Mouse (Mus musculus) heart, adult 18-20 months (tissue): Measurements from ENCODE around the gene Hagh. TPM values are rescaled to one million over a fixed set of nuclear protein-coding genes. Genes with fewer than 3 reads are reported as not detected.

Experiments used
- DNase-seq, 2 experiments: peaks; one replicate each; pipeline ENCODE4 v3.0.0; 2021 to 2022; ENCODE audit warnings: mixed read lengths in 1 of 2
- total RNA-seq, 2 experiments: library from RNA; stranded (reverse); gene quantifications; 2 replicates each; pipeline ENCODE4 v1.2.3; 2021

Gene Hagh
- total RNA-seq, 2 experiments from 2014 or later: 86.0 to 91.0 TPM

DNA sequence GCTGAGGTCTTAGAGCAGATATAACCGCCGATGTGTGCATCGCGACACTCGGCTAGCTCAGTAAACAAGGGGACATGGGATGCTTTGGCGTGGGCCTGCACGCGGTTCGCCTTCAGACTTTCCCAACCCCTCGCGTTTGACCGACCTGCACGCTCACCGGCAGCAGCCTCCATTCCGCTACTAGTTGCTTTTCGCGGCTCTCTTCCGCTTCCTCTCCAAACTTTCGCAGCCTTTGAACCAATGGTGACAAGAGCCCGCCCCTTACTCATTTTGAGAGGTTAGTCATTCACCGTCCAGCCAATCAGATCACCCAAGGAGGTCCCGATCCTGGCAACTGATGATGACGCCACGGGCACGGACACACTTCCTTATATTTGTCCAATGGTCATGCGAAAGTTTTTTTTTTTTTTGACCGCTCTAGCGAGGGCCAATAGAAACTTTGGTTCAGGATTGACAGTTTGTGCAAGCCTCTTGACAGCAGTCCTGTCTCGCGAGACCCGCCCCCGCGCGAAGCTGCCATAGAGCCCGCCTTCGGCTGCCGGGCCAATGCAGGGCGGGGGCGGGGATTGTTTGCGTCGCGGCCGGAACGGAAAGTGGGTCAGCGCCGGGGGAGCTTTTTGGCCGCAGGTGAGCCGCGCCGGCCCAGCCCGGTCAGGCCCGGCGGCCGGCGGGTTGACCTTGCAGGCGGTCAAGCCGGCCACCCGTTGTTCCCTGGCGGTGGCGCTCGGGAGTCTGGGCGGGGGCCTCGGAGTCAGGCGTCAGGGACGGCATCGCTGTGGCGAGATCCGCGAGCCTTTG is 46.4 kb downstream of the Hagh start, which contains the start of the genes Nubp2 and Spsb3:
Gene Nubp2 (minus strand): TSS at position 216 of the 798 bp plus-strand sequence.
Gene Spsb3 (plus strand): TSS at position 510 of the 798 bp plus-strand sequence.
- peak; percentile 98 to 100 for DNase-seq

DNA sequence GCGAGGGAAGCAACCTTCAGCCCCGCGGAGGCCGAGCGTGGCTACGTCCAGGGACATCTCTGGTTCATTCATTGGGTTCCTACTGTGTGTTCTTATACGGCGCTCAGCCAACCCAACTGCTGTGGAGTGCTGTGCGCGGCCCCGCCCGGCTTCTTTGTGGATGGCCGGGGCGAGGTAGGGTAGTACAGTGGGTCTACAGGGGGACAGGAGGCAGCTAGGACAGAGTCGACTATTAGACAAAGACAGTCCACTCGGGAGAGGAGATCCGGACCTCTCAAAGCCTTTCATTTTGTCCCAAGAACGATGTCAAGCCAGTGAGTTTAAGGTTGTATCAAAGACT is 47.0 kb downstream of the Hagh start:
- no peak for DNase-seq

DNA sequence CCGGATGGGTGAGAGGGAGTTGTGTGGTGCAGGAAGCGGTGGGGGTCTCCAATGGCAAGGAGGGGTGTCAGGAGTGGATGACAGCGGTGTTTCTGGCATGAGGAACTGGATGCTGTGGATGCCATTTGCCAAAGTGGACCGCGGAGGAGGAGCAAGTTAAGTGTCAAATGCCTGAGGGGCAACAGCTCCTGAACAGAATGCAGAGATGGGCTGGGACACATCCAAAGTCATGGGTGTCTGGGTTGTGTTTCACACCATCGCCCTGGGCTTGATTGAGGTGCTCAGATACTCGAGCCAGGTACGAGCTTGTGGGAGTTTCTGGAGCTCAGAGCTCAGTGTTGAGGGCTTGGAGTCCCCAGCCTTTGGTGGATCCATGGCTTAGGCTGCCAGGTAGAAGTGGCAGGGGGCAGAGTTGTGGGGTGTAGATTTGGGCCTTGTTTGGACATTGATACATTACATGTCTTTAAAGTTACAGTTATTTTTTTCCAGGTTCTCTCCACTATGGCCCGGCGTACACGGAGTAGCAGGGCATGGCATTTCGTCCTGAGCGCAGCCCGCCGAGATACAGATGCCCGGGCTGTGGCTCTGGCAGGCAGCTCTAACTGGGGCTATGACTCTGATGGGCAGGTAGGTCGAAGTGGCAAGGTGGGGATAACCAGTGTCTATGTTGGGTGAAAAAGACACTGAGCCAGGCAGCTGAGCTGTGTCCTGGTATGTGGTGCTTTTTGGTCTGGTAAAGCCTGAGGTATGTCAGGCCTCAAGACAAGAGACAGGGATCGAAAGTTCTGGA is 47.5 kb downstream of the Hagh start:
- peak in 1 of 2 experiments; percentile 44 for DNase-seq

DNA sequence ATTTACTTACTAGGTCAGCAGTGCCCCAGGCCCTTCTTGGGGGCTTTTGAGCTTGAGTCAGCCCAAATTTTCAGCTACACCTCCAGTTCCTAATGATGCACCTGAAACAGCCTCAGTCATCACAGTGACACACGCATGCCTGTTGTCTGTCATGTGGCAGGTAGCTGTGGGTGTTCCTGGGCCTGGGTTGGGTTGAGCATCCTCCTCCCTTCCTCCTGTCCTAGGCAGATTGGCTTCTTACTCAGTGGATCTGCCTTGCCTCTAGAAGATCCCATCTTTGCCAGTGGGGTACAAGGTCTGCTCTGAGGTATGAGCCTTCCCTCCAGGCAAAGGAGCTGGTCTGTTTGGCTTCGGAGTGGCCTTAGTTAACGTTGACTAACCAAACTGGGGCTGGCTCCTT is 48.9 kb downstream of the Hagh start:
- DNase-seq: no peak

DNA sequence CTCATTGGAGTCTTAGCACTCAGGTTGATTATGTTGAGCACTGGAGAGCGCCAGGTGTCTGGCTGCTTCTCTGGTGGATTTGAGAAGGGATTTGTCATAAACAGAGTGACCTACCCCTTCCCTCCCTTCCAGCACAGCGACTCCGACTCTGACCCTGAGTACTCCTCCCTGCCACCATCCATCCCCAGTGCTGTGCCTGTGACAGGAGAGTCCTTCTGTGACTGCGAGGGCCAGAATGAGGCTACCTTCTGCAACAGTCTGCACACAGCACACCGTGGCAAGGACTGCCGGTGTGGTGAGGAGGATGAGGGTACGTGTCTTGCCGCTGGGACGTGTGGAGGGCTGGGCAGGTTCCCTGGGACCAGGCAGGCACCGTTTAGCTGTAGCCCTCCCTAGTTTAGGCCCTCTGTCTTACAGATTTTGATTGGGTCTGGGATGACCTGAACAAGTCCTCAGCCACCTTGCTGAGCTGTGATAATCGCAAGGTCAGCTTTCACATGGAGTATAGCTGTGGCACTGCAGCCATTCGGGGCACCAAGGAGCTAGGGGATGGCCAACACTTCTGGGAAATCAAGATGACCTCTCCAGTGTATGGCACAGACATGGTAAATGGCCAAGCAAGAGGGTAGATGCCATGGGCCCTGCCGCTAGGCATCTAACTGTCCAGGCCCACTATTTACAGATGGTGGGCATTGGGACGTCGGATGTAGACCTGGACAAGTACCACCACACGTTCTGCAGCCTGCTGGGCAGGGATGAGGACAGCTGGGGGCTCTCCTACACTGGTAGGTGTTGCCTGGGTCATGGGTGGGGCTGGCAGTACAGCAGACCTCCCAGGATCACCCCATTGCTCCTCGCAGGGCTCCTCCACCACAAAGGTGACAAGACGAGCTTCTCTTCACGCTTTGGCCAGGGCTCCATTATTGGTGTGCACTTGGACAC is 50.5 kb downstream of the Hagh start:
- no peak for DNase-seq

DNA sequence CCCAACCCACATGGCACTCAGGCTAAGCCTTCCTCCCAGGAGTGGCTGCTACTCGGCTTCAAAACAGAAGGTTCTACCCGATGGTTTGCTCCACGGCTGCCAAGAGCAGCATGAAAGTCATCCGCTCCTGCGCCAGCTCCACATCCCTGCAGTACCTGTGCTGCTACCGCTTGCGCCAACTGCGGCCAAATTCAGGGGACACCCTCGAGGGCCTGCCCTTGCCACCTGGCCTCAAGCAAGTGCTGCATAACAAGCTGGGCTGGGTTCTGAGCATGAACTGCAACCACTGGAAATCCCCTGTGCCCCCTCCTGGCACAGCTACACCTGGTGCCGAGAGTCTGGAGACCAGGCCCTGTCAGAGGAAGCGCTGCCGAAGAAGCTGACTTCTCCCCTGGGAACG is 51.4 kb downstream of the Hagh start:
- no peak for DNase-seq

DNA sequence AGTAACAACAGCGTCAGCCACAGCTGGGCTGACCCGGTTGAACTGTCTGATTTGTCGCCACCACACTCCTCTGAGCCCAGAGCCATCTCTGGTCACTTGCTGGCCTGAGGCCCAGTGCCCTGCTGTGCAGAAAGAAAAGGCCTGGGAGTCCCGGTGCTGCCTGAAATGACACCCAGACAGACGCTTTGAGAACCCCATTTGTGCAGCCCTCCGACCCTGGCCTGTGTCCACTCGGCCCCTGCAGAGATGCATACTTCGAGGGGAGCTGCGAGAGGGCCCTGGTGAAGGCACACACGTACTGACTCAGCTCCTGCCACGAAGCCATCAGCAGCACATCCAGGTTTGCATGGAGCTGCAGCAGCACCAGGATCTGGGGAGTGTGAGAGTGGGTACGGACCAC is 52.8 kb downstream of the Hagh start:
- peak in 1 of 2 experiments; percentile 14 for DNase-seq

DNA sequence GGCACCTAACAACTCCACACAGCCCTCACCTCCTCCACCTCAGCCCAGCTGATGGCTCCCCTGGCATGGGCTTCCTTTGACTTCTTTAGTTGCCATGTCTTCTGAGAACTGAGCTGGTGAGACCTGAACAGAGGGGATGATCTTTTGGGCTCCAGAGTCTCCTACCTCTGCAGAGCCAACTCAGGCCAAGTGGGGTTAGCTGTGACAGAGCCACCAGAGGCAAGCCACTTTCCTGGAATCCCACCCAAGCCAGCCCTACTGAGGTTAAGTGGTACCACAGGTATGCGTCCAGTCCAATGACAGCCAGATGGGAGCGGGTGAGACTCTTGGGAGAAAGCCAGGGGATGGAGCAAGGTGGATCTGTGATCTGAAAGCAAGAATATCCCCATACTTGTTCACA is 53.3 kb downstream of the Hagh start:
- no peak for DNase-seq

DNA sequence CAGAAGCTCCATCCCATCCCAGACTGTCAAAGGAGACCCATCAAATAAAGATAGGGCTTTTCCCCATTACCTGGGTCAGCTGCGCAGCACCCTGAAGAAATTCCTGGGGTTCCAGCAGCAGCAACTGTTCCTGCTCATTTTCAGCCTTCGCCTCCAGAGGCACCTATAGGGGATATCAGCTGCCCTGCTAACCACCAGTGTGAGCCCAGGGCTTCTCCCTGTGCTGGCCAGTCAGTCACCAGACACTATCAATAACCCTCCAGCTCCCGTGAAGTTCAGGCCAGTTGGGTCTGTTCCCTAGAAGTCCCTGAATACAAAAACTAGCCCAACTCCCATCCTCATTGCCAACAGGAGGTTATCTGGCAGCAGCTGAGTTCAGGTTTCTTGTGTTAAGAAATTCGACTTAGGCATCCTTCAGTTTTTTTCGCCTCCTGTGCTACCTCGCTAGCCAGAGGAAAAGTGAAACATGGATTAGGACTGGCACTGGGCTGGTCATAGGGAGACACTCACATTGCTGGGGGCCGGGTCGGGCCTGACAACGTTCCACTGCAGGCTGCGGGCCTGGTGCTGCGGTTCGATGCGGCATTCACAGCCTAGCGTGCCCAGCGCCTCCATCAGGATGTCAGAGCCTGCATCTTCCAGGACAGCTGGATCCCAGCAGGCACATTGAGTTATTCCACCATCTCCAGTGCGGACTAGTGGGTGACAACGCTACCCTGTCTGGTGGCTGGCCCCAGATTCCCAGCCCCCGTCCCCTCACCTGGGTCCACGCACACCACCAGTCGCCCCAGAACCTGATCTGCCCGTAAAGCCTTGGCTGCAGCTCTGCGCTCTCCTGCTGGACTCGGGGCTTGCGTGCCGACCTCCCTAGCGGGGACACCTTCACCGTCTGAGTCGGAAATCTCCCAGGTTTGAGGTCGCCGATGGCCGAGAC is 54.4 kb downstream of the Hagh start:
- no peak for DNase-seq

DNA sequence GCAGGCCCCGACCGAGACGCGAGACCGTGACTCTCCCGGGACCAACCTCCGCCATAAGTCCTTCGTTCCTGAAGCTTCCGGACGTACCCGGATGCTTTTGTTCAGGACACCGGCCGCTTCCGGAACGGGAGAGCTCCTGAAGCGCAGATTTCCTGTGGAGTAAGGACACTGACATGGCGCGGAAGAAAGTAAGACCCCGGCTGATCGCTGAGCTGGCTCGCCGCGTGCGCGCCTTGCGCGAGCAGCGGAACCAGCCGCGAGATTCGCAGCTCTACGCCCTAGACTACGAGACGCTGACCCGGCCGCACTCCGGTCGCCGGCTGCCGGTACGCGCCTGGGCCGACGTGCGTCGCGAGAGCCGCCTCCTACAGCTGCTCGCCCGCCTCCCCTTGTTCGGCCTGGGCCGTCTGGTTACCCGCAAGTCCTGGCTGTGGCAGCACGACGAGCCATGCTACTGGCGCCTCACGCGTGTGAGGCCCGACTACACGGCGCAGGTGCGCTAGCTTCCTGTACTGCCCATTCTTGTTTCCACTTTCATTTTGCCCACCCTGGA is 55.1 kb downstream of the Hagh start, which contains the start of the genes Eme2 and Mrps34:
Gene Eme2 (minus strand): TSS at position 93 of the 553 bp plus-strand sequence.
Gene Mrps34 (plus strand): TSS at position 122 of the 553 bp plus-strand sequence.
- DNase-seq: peak; percentile 89 to 91

DNA sequence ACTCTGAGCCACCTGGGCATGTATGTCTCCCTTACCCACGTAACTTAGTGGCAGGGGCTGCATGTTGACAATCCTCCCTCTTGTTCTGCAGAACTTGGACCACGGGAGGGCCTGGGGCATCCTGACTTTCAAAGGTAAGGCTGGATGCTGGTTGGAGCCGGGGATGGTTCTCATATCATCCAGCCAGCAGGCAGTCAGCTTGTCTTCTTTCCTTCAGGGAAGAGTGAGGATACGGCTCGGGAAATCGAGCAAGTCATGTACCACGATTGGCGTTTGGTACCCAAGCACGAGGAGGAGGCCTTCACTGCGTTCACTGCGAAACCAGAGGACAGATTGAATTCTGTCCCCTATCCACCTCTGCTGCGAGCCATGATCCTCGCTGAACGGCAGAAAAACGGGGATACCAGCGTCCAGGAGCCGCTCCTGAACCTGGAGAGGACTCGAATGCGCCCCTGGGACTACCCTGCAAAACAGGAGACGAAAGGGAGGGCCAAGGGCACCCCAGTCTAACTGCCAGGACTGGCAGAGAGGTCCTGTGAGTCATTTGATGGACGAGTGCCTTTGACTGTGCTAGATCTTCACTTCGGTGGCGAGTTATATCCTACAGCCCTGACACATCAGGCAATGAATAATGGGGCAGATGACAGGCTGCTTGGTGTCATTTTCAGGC is 55.8 kb downstream of the Hagh start:
- DNase-seq: peak in 1 of 2 experiments; percentile 43

DNA sequence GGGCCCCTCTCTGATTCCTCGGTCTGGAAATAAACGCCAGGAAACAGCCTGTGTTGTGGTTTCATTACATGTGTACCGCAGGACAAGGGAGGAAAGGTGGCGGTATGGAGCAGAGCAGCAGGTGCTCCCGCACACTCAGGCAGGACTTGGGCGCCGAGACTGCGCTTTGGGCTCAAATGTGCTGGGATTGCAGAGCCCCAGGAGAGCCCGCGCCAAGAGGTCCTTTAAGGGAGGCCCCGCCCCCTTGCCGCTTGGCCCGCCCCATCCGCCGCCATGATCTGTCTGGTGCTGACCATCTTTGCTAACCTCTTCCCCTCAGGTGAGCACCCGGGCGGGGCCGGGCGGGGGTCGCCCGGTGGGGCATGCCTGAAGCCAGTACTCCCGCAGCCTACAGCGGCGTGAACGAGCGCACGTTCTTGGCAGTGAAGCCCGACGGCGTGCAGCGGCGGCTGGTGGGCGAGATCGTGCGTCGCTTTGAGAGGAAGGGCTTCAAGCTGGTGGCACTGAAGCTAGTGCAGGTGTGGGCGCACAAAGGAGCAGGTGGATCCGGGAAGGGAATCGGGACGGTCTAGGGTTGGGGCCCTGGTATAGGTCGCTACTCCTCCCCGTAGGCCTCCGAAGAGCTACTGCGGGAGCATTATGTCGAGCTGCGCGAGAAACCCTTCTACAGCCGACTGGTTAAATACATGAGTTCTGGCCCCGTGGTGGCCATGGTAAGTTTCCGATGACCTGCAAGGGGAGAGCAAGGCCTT is 56.5 kb downstream of the Hagh start, which contains the start of gene Nme3:
Gene Nme3 (plus strand): TSS at position 260 of the 752 bp plus-strand sequence.
- DNase-seq: peak; percentile 74 to 84

DNA sequence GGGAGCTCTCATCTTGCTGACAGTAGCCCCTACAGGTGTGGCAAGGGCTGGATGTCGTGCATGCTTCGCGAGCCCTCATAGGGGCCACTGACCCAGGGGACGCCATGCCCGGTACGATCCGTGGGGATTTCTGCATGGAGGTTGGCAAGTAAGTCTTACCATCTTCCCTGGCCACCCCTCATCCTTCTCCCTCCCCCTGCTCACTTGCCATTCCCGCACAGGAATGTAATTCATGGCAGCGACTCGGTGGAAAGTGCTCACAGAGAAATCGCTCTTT is 57.0 kb downstream of the Hagh start:
- no peak for DNase-seq

DNA sequence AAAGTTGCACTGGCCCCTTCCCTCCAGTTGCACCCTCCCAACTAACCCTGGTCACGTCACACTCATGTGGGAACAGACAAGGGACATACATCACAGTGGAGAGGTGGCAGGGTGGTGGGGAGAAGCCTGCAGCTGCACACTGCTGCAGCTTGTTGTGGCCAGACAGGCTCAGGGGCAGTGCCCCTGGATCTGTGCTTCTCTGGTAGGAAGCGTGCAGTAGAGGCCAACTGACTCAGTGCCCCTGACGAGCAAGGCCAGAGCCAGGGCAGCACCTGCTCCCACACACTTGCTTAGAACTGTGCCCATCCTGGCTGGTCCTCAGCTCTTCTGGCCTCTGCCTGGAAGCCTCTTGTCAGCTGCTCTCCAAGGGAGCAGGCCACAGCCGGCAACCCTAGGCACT is 57.7 kb downstream of the Hagh start:
- DNase-seq: no peak

DNA sequence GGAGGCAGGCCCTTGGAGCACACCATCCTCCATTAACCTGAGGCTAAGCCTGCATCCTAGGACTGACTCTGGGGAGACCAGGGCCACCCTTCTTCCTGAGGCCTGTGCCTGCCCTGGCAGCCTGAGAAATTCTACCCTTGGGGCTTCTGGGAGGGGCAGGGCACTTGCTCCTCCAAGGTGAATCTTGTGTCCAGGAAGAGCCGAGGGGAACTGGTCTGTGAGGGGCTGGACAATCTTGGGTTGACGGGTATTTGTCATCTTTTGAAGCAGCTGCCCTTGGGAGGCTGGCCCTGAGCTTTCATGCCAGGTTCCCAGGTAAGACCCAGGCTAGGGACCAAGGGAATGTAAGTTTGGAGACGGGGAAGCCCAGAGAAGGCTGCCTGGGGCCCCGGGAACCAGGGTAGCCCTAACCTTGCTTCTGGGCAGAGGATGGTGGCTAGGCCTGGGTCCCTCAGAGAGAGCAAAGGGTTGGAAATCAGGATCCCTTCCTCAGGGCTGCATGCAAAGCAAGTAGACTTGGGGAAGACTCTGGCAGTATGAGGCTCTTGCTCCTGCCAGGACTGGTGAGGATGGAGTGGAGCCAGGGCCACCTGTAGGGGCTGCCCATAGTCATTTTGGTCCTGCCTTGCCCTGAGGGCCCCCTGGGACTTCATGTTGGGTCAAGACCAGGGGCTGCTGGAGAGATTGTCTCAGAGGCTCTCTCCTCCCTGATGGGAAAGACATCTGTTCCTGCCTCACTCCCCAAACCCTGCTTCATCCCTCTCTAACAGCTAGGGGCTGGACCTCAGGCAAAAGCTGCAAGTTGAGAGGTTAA is 58.3 kb downstream of the Hagh start:
- DNase-seq: no peak

DNA sequence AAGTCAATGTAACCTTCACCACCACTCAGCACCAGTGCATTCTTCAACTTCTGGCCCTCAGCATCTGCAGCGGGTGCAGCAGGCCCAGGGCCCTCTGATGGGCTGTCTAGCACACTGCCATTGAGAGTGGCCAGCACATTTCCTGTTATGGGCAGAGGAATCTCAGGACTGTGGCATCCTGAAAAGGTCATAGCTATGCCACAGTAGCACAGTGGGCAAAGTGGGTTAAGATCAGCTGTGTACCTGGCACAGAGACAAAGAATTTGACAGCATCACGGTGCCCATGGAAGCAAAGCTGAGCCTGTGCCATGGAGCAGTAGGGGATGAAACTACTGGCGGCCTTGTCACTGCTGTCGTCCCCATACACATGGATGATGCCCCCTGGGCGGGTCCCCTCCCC is 59.2 kb downstream of the Hagh start:
- peak; percentile 62 to 79 for DNase-seq

DNA sequence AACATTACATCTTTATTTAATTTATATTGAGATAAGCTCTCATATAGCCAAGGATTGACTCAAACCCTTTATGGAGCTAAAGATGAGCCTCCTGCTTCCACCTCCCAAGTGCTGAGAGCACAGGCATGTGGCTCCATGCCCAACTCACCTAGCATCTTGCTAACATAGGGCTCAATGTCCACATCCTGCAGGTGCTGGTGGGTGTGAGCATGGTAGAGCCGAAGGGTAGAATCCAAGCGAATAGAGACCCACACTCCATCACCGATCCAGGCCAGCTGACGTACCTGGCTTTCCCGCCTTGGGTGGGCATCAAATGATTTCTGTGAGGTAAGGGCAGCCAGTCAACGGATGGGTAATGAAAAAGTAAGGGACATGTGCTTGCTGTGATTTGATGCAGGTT is 60.1 kb downstream of the Hagh start:
- no peak for DNase-seq

DNA sequence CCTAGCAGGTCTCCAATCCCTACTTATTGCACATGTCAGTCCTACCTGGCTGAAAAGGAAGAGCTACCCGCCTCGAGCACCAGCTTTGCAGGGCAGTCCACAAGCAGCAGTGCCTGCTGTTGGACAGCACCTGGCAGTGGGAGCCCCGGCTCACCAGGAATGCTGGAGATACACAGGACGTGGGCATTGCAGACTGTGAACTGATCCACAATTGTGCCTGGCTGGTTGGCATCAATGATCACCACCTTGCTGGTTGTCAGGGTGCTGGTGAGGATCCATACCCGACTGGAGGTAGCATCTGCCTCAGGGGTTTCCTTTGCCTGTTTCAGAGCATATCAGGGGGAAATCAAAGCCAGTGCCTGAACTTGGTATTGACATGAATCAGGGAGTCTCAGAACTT is 62.2 kb downstream of the Hagh start:
- DNase-seq: no peak
